Mouse (Mus musculus): ENCODE measurements around the gene Hnrnpr. TPM values are rescaled to one million over a fixed set of nuclear protein-coding genes. Genes with fewer than 3 reads are reported as not detected.

Gene Hnrnpr
- 58.3 and 61.0 TPM in 2 replicates for polyA plus RNA-seq (2015; fragmentation: Nextera tagmentation; extraction: Ambion mirVana)

DNA sequence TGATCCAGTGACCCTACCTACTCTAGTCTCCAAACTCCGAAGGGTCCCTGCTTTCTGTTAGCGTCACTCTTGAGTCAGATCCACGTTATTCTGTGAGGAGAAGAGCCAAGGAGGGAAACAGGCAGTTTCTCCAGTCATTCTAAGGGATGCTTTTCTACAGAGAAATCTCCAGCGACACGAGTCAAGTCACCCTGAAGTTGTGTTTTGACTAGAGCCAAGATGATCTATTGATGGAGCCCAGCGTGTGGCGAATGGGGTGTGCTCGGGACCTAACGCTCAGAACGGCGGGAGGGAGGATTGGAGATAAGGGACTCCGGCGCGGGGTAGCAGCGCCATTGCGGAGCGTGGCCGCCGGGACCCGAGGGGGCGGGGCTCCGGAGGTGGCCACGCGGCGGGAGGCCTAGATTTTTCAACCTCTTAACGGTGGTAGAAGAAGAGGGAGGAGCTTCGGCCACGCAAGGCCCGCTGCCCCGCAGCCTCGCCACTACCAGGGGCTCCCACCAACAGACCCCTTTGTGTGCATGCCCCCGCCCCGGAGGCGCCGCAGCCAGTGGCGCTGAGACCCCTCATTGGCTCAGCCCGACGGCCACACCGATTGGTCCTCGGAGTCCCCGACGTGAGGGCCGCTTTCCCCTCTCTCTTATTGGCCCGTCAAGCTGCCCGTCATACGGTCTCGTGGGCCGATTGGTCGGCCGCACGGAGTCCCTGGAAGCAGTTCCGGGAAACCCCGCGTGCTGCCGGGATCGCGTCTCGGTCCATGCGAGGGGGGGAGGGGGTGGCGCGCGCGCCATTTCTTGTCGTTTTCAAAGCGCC, at the start of gene Hnrnpr:
Hnrnpr (plus strand) TSS at position 714 of the 813 bp plus-strand sequence.

DNA sequence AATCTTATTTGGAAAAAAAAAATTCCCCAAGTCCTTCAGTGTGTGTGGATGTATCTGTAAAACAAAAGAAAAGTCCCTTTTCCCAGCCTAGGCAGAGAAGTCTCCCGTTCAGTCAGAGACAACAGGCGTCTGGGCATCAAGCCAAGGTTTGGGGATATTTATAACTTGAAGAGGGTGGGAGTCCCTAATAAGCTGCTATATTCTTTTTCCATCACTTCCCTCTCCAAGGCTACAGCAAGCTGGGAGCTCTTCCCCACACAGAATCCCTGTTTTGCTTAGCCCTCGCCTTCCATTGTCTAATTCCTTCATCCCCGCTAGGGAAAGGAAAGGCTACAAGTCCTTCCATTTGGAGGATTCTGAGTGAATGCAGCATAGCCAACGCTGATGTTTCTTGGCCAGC, 26.3 kb upstream of the Hnrnpr start, which contains the start of gene Zfp46:
Zfp46 (plus strand) TSS at position 229 of the 400 bp plus-strand sequence.

Other genes starting within 250 kb of the Hnrnpr start
- 92.2 and 102 TPM in 2 replicates for gene Id3, start 167.4 kb upstream of the Hnrnpr start, polyA plus RNA-seq (2015; fragmentation: Nextera tagmentation; extraction: Ambion mirVana)
- gene E2f2, start 138.5 kb upstream of the Hnrnpr start, polyA plus RNA-seq (2015; fragmentation: Nextera tagmentation; extraction: Ambion mirVana): 10.0 and 12.8 TPM in 2 replicates
- 5.5 and 5.8 TPM in 2 replicates for gene Asap3, start 104.6 kb upstream of the Hnrnpr start, polyA plus RNA-seq (2015; fragmentation: Nextera tagmentation; extraction: Ambion mirVana)
- 127 and 138 TPM in 2 replicates for gene Tcea3, start 63.2 kb upstream of the Hnrnpr start, polyA plus RNA-seq (2015; fragmentation: Nextera tagmentation; extraction: Ambion mirVana)
- 15.4 and 16.7 TPM in 2 replicates for gene Zfp46, start 26.3 kb upstream of the Hnrnpr start, polyA plus RNA-seq (2015; fragmentation: Nextera tagmentation; extraction: Ambion mirVana)
- gene Htr1d, start 112.6 kb downstream of the Hnrnpr start, polyA plus RNA-seq (2015; fragmentation: Nextera tagmentation; extraction: Ambion mirVana): not detected in 2 replicates
- gene 6030445D17Rik, start 151.3 kb downstream of the Hnrnpr start, polyA plus RNA-seq (2015; fragmentation: Nextera tagmentation; extraction: Ambion mirVana): 0.51 and 0.67 TPM in 2 replicates
- gene Luzp1, start 158.8 kb downstream of the Hnrnpr start, polyA plus RNA-seq (2015; fragmentation: Nextera tagmentation; extraction: Ambion mirVana): 40.7 and 43.6 TPM in 2 replicates